Mouse (Mus musculus) gastrocnemius, adult 2 months (tissue): ENCODE measurements around the gene Oas1h. TPM values are rescaled to one million over a fixed set of nuclear protein-coding genes. Genes with fewer than 3 reads are reported as not detected.

Experiments
- DNase-seq: peaks from one replicate; pipeline ENCODE4 v3.0.0; 2022
- H3K27ac ChIP-seq: fragments of 200-600 bp; 2 replicates; pipeline ENCODE4 v1.8.1; 2022; ENCODE audit warnings: mild to moderate bottlenecking
- H3K4me3 ChIP-seq: fragments of 200-600 bp; 2 replicates; pipeline ENCODE4 v1.8.1; 2022; ENCODE audit warnings: mild to moderate bottlenecking, moderate library complexity
- CTCF ChIP-seq: fragments of 200-600 bp; IDR thresholded peaks from 2 replicates; pipeline ENCODE4 v1.8.1; 2022; ENCODE audit warnings: antibody characterized with exemption, mild to moderate bottlenecking, moderate library complexity
- intact Hi-C: fragments of 180-260 bp; cut with DNase I; formaldehyde crosslinking; loops from one replicate; pipeline ENCODE4 v1.15.1; 2025
- microRNA-seq: library from miRNA; unstranded; fragments of <30 nt; microRNA quantifications from one replicate; pipeline ENCODE4 v1.2.0, GENCODE M21; 2021
- total RNA-seq, 2 experiments: library from RNA; stranded (reverse); gene quantifications; 2 replicates each; pipeline ENCODE4 v1.2.3; 2021

The Oas1h gene
- total RNA-seq, 2 experiments from 2014 or later, result not detected

DNA sequence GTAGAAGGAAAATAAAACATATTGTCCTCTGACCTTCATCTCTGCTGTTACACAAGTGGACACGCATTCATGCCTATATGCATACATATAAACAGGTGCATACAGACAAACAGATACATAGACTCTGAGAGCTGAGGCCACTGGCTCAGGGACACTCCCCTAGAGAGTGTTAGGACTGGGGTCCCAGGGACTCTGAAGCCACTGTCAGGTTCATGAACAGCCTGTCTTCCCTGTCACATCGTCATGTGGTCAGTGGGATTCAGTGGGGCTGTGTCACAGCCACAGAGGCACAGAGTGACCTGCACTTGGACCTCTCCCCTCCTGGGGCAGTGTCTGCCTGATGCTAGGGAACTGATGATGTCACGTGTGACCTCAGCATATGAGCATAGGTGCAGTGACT, 59.1 kb downstream of the Oas1h start:
- intact Hi-C loops, result no loop called here
- Histone ChIP-seq H3K4me3 (no peak overlapping the region), H3K27ac (no peak overlapping the region)
- no peak for DNase-seq
- no peak for TF ChIP-seq CTCF

Small RNAs within 50 kb of the gene (microRNA-seq; reads per million reads assigned to microRNA genes)
- not detected for gene Gm22907

Other genes starting within 250 kb of the Oas1h start
- gene Rita1, start 248.8 kb upstream of the Oas1h start, total RNA-seq, result 1 to 10 TPM; 4.9 to 6.6 TPM
- gene Ddx54, start 248.7 kb upstream of the Oas1h start, total RNA-seq, result 10 to 100 TPM; 16.9 to 17.7 TPM
- not detected for gene Cfap73, start 227.2 kb upstream of the Oas1h start, total RNA-seq
- gene Rasal1, start 212.6 kb upstream of the Oas1h start, total RNA-seq, result not detected
- gene Dtx1, start 149.5 kb upstream of the Oas1h start, total RNA-seq, result under 1 TPM; 0.45 to 0.54 TPM
- under 1 TPM; 0.10 to 0.28 TPM for gene Oas2, start 111.6 kb upstream of the Oas1h start, total RNA-seq
- gene Oas3, start 83.8 kb upstream of the Oas1h start, total RNA-seq, result under 1 TPM in 1 of 2 experiments, not detected in 1; 0.06 TPM
- not detected for gene Oas1e, start 65.9 kb upstream of the Oas1h start, total RNA-seq
- gene Oas1c, start 48.9 kb upstream of the Oas1h start, total RNA-seq, result under 1 TPM; 0.17 to 0.28 TPM
- gene Oas1f, start 14.1 kb upstream of the Oas1h start, total RNA-seq, result not detected
- gene Oas1g, start 26.2 kb downstream of the Oas1h start, total RNA-seq, result under 1 TPM in 1 of 2 experiments, not detected in 1; 0.14 TPM
- under 1 TPM; 0.14 to 0.18 TPM for gene Oas1a, start 46.1 kb downstream of the Oas1h start, total RNA-seq
- not detected for gene Oas1d, start 53.1 kb downstream of the Oas1h start, total RNA-seq
- not detected for gene Rph3a, start 148.7 kb downstream of the Oas1h start, total RNA-seq